ENCODE assay signal across 8 mouse cellular contexts in genomic region chrX:12076763-12077600, GRCm38 (mm10).
A peak's percentile ranks its signal among the peaks of the same experiment; 100 is the strongest.
DNase-seq lines count a peak whose midpoint lies in the region; ATAC-seq lines count a peak whose summit lies in the region.

No protein-coding gene starts in this region.

- ATAC-seq in common myeloid progenitor, adult 5-6 weeks (replicated peaks; ENCODE audit: low read depth, poor library complexity, severe bottlenecking) = peak; percentile 45
- ATAC-seq in inflammation-experienced regulatory T-cells, adult 6 months = peak; percentile 41
- ATAC-seq in limb, embryonic 13.5 days (ENCODE audit: low FRiP score, low read depth) = peak; percentile 9; the same call in 1 of the 2 replicates
- ATAC-seq in midbrain, embryonic 11.5 days (ENCODE audit: low FRiP score) = peak; percentile 52

- H3K4me1 ChIP-seq in limb, embryonic 13.5 days = peaks cover 45% of the 10 kb centered on the region
- H3K4me1 ChIP-seq in midbrain, embryonic 11.5 days (ENCODE audit: control insufficient read depth, insufficient read depth, low read length) = peaks cover 38% of the 10 kb centered on the region

- WGBS in limb, embryonic 13.5 days = 2% methylated on average over 56 of the region's 58 CpGs
- WGBS in midbrain, embryonic 11.5 days = 2% methylated on average over 42 of the region's 58 CpGs

- DNase-seq in ovary, adult 18-20 months (ENCODE audit: low spot score) = peak; percentile 70
- no peak for DNase-seq in ovary, postnatal 10 days (ENCODE audit: low spot score)
- DNase-seq in gastrocnemius, postnatal 36 days = peak; percentile 27 to 43
- DNase-seq in midbrain, embryonic 11.5 days (ENCODE audit: low spot score, missing footprints) = peak; percentile 91
- peak; percentile 53 to 71 for DNase-seq in spleen, postnatal 10 days (ENCODE audit: low spot score in 2 of 2)

- peak overlapping the region; percentile 63 for H3K4me3 ChIP-seq in limb, embryonic 13.5 days
- H3K4me3 ChIP-seq in midbrain, embryonic 11.5 days (ENCODE audit: low read depth, low read length) = peak overlapping the region; percentile 54

- intact Hi-C loops in gastrocnemius, postnatal 36 days (cut with DNase I) = no loop called here

- no peaks in the 10 kb centered on the region for H3K36me3 ChIP-seq in limb, embryonic 13.5 days
- H3K36me3 ChIP-seq in midbrain, embryonic 11.5 days (ENCODE audit: control insufficient read depth, insufficient read depth, low read length) = no peaks in the 10 kb centered on the region

- H3K27me3 ChIP-seq in limb, embryonic 13.5 days = peaks cover 96% of the 10 kb centered on the region
- peaks cover 63% of the 10 kb centered on the region for H3K27me3 ChIP-seq in midbrain, embryonic 11.5 days (ENCODE audit: control insufficient read depth, insufficient read depth, low read length)

- H3K27ac ChIP-seq in limb, embryonic 13.5 days = 0 out of 2 replicates have a peak overlapping the region, but pooled peaks have one; percentile 6
- H3K27ac ChIP-seq in midbrain, embryonic 11.5 days (ENCODE audit: low read depth, low read length) = peak overlapping the region; percentile 52

- H3K9ac ChIP-seq in limb, embryonic 13.5 days = peak overlapping the region; percentile 80
- H3K9ac ChIP-seq in midbrain, embryonic 11.5 days (ENCODE audit: low read length) = peak overlapping the region; percentile 74

- no peaks in the 10 kb centered on the region for H3K9me3 ChIP-seq in limb, embryonic 13.5 days
- no peaks in the 10 kb centered on the region for H3K9me3 ChIP-seq in midbrain, embryonic 11.5 days (ENCODE audit: control insufficient read depth, low read length)

- peak overlapping the region; percentile 81 for H3K4me2 ChIP-seq in limb, embryonic 13.5 days (replicated peaks)
- H3K4me2 ChIP-seq in midbrain, embryonic 11.5 days = peak overlapping the region; percentile 69
